ENCODE assay signal across 22 mouse cellular contexts in genomic region chr10:76769581-76769980, GRCm38 (mm10). TPM values are rescaled to one million over a fixed set of nuclear protein-coding genes. Genes with fewer than 3 reads are reported as not detected.
DNase-seq lines count a peak whose midpoint lies in the region; ATAC-seq and TF ChIP-seq lines count a peak whose summit lies in the region.
"Had no signal": no experiment of that assay in that cellular context is flagged by ENCODE, and none has a peak within 500 bp of the region (broad histone marks: within the 10 kb centered on the region; RNA-seq: fewer than 3 reads in every experiment).

No protein-coding gene starts in this region.

- no peak overlapping the region for H3K4me3 ChIP-seq in embryonic fibroblast, embryonic 13.5 days (ENCODE audit: insufficient read depth, low read length)
- H3K4me3 ChIP-seq in forebrain, embryonic 12.5 days (replicated peaks) = no peak overlapping the region

- H3K27ac ChIP-seq in embryonic fibroblast, embryonic 13.5 days (ENCODE audit: insufficient read depth, low read length) = peak overlapping the region; percentile 71
- H3K27ac ChIP-seq in forebrain, embryonic 12.5 days = no peak overlapping the region

- DNase-seq in urinary bladder, adult 2 months (ENCODE audit: low spot score) = peak; percentile 6
- DNase-seq in urinary bladder, postnatal 10 days (ENCODE audit: low spot score) = no peak
- DNase-seq in 3T3-L1 (ENCODE audit: low read depth, low spot score) (peak; percentile 77), NIH3T3 (ENCODE audit: low read depth) (peak; percentile 75)
- DNase-seq in frontal cortex, postnatal 36 days (ENCODE audit: low spot score in 2 of 2) = no peak
- DNase-seq in cerebellum, postnatal 25 days = no peak
- DNase-seq: adrenal gland, adult 2 months; adrenal gland, adult 8-10 months; adrenal gland, postnatal 10 days; adrenal gland, postnatal 14 days; adrenal gland, postnatal 25 days; adrenal gland, postnatal 36 days; B cell, adult 2 months; cerebellum, adult 11 months; cerebellum, adult 11-12 months; cerebellum, adult 18-20 months had no signal

- no peak for TF ChIP-seq CTCF in embryonic fibroblast, embryonic 13.5 days (IDR thresholded peaks at IDR 0.05; ENCODE audit: borderline replicate concordance, insufficient read depth, low read length)

- WGBS in forebrain, embryonic 12.5 days = 89% methylated on average over 6 of the region's 6 CpGs

- peaks cover 30% of the 10 kb centered on the region; the same call in 1 of the 2 replicates for H3K36me3 ChIP-seq in forebrain, embryonic 12.5 days (replicated peaks)
- H3K36me3 ChIP-seq: G1E had no signal

- no peak for ATAC-seq in forebrain, embryonic 12.5 days (ENCODE audit: low FRiP score)
- ATAC-seq: activated CD4-positive, CD25-positive, alpha-beta regulatory T cell, adult 4 months; CD4-positive, CD25-positive, alpha-beta regulatory T cell, adult 4 months; Patski had no signal

- no peak overlapping the region for H3K4me2 ChIP-seq in forebrain, embryonic 12.5 days

- no peaks in the 10 kb centered on the region for H3K27me3 ChIP-seq in forebrain, embryonic 12.5 days
- H3K27me3 ChIP-seq: Patski had no signal

- H3K9ac ChIP-seq in forebrain, embryonic 12.5 days = no peak overlapping the region

- no peak for TF ChIP-seq POLR2A in embryonic fibroblast, embryonic 13.5 days (IDR thresholded peaks at IDR 0.05; ENCODE audit: low read depth, low read length)

- H3K9me3 ChIP-seq in forebrain, embryonic 12.5 days = no peaks in the 10 kb centered on the region
- H3K9me3 ChIP-seq: G1E had no signal

- H3K4me1 ChIP-seq in embryonic fibroblast, embryonic 13.5 days (ENCODE audit: control insufficient read depth, insufficient read depth, low read length) = peaks cover 5% of the 10 kb centered on the region; the same call in 1 of the 2 replicates
- H3K4me1 ChIP-seq in forebrain, embryonic 12.5 days = no peaks in the 10 kb centered on the region

RNA-seq across cellular contexts. Expression of gene Col6a1, which starts 43.6 kb away (rescaled TPM):
- polyA plus RNA-seq in urinary bladder, adult 2 months (2012; rRNA removed) = 412 and 521 TPM in 2 replicates
- polyA plus RNA-seq in embryonic fibroblast, embryonic 13.5 days (2011; ENCODE audit: insufficient read length, low read depth, missing spikeins) = 768 and 923 TPM in 2 replicates
- polyA plus RNA-seq in forebrain, embryonic 12.5 days (2016; fragmentation: Nextera tagmentation; extraction: Ambion mirVana) = 11.2 and 14.7 TPM in 2 replicates
- polyA plus RNA-seq: activated CD4-positive, CD25-positive, alpha-beta regulatory T cell, adult 4 months; CD4-positive, CD25-positive, alpha-beta regulatory T cell, adult 4 months; G1E had no signal

Comparison
In these comparisons a context has a peak if more than half of its experiments do, and no peak if none do; other contexts are left out.
1. DNase-seq: peak in urinary bladder, adult 2 months (single experiment), 3T3-L1 (single experiment) and NIH3T3 (single experiment); none in urinary bladder, postnatal 10 days (single experiment), frontal cortex, postnatal 36 days (0 of 2) and cerebellum, postnatal 25 days (0 of 2).
2. RNA of gene Col6a1, which starts 43.6 kb away (polyA plus RNA-seq): 768 to 923 TPM in embryonic fibroblast, embryonic 13.5 days and 412 to 521 TPM in urinary bladder, adult 2 months; 11.2 to 14.7 TPM in forebrain, embryonic 12.5 days; every median in the first group is over 10 times any median in the second.